In genomic region chr9:35420805-35421719, GRCm38 (mm10) we compare ENCODE assay signal across 8 mouse cellular contexts. TPM values are rescaled to one million over a fixed set of nuclear protein-coding genes. Genes with fewer than 3 reads are reported as not detected.
DNase-seq lines count a peak whose midpoint lies in the region; ATAC-seq and TF ChIP-seq lines count a peak whose summit lies in the region.

Gene Cdon (plus strand): TSS chr9:35421128.

- peaks cover 15% of the 10 kb centered on the region for H3K4me1 ChIP-seq in G1E (ENCODE audit: insufficient read depth, low read depth, low read length)
- peaks cover 34% of the 10 kb centered on the region for H3K4me1 ChIP-seq in forebrain, embryonic 15.5 days
- no peaks in the 10 kb centered on the region for H3K4me1 ChIP-seq in liver, postnatal 0 days (ENCODE audit: insufficient read depth)
- peaks cover 32% of the 10 kb centered on the region for H3K4me1 ChIP-seq in neural tube, embryonic 15.5 days

- peak within 1 kb of the TSS; percentile 99 for H3K9ac ChIP-seq in forebrain, embryonic 15.5 days (replicated peaks)
- peak within 1 kb of the TSS; percentile 83 for H3K9ac ChIP-seq in liver, postnatal 0 days (replicated peaks)
- peak within 1 kb of the TSS; percentile 94 for H3K9ac ChIP-seq in neural tube, embryonic 15.5 days (replicated peaks)

- no peaks in the 10 kb centered on the region for H3K36me3 ChIP-seq in G1E (replicated peaks)
- H3K36me3 ChIP-seq in forebrain, embryonic 15.5 days: no peaks in the 10 kb centered on the region
- no peaks in the 10 kb centered on the region for H3K36me3 ChIP-seq in liver, postnatal 0 days (replicated peaks; ENCODE audit: insufficient read depth, low read length)
- no peaks in the 10 kb centered on the region for H3K36me3 ChIP-seq in neural tube, embryonic 15.5 days

- no peak for TF ChIP-seq CTCF in G1E (IDR thresholded peaks at IDR 0.05; ENCODE audit: low read depth, low read length)
- TF ChIP-seq CTCF in liver, postnatal 0 days (IDR thresholded peaks at IDR 0.05; ENCODE audit: low read depth): no peak

- H3K27ac ChIP-seq in forebrain, embryonic 15.5 days (replicated peaks): peak within 1 kb of the TSS; percentile 97
- peak within 1 kb of the TSS; percentile 52 for H3K27ac ChIP-seq in liver, postnatal 0 days (ENCODE audit: low read depth)
- H3K27ac ChIP-seq in neural tube, embryonic 15.5 days (replicated peaks): peak within 1 kb of the TSS; percentile 96

- intact Hi-C loops in heart, postnatal 14 days (cut with DNase I): loop anchor here (2.0 to 5.0 kb wide), 2 partner anchors 104 to 139 kb away; no protein-coding TSS in a partner anchor

- peak within 1 kb of the TSS; percentile 78 for H3K4me3 ChIP-seq in G1E (ENCODE audit: low read depth, low read length)
- H3K4me3 ChIP-seq in forebrain, embryonic 15.5 days: peak within 1 kb of the TSS; percentile 99
- H3K4me3 ChIP-seq in liver, postnatal 0 days (ENCODE audit: low read depth, low read length): peak within 1 kb of the TSS; percentile 88
- peak within 1 kb of the TSS; percentile 83 for H3K4me3 ChIP-seq in neural tube, embryonic 15.5 days (replicated peaks)

- peak; percentile 79 for ATAC-seq in G1E (ENCODE audit: extremely low read depth, insufficient number of reproducible peaks, low FRiP score, poor library complexity, severe bottlenecking)
- peak; percentile 92 for ATAC-seq in forebrain, embryonic 15.5 days (replicated peaks)
- ATAC-seq in liver, postnatal 0 days: peak; percentile 99
- ATAC-seq in neural tube, embryonic 15.5 days (ENCODE audit: low FRiP score): peak; percentile 93

- TF ChIP-seq EP300 in liver, postnatal 0 days (IDR thresholded peaks at IDR 0.05; ENCODE audit: low read depth): no peak

- WGBS in forebrain, embryonic 15.5 days: under 1% methylated on average over 91 of the region's 97 CpGs
- under 1% methylated on average over 61 of the region's 97 CpGs for WGBS in liver, postnatal 0 days (ENCODE audit: insufficient replicate concordance)
- WGBS in neural tube, embryonic 15.5 days: under 1% methylated on average over 56 of the region's 97 CpGs

- H3K4me2 ChIP-seq in forebrain, embryonic 15.5 days (replicated peaks): peak within 1 kb of the TSS; percentile 55
- peak within 1 kb of the TSS; percentile 96 for H3K4me2 ChIP-seq in liver, postnatal 0 days (ENCODE audit: low read depth, low read length)
- peak within 1 kb of the TSS; percentile 77 for H3K4me2 ChIP-seq in neural tube, embryonic 15.5 days

- DNase-seq in G1E (ENCODE audit: low spot score): peak; percentile 95
- DNase-seq in cerebellum, adult 11 months: peak; percentile 88
- peak; percentile 94 to 98 for DNase-seq in heart, postnatal 14 days
- DNase-seq in layer of hippocampus, adult 11-12 months (ENCODE audit: low spot score): peak; percentile 82
- DNase-seq in liver, postnatal 0 days: peak; percentile 89
- DNase-seq in testis, postnatal 14 days (ENCODE audit: low spot score): peak; percentile 88

- H3K27me3 ChIP-seq in G1E (ENCODE audit: insufficient read depth, low read length): peaks cover 31% of the 10 kb centered on the region
- H3K27me3 ChIP-seq in forebrain, embryonic 15.5 days: no peaks in the 10 kb centered on the region
- H3K27me3 ChIP-seq in liver, postnatal 0 days (ENCODE audit: insufficient read depth, low read length): peaks cover 7% of the 10 kb centered on the region
- peaks cover 26% of the 10 kb centered on the region; the same call in 1 of the 2 replicates for H3K27me3 ChIP-seq in neural tube, embryonic 15.5 days (replicated peaks)

- H3K9me3 ChIP-seq in G1E (replicated peaks): no peaks in the 10 kb centered on the region
- H3K9me3 ChIP-seq in forebrain, embryonic 15.5 days: no peaks in the 10 kb centered on the region
- no peaks in the 10 kb centered on the region for H3K9me3 ChIP-seq in liver, postnatal 0 days (ENCODE audit: low read length)
- no peaks in the 10 kb centered on the region for H3K9me3 ChIP-seq in neural tube, embryonic 15.5 days (replicated peaks)

RNA-seq across cellular contexts. Expression of gene Cdon, which starts in this region (rescaled TPM):
- total RNA-seq in G1E (2014; fragmentation: Nextera tagmentation) (0.19 TPM in 1 of 2 replicates, not detected in the other), G1E (2017) (0.52 and 0.93 TPM in 2 replicates)
- 0.01 and 0.03 TPM in 2 replicates for polyA plus RNA-seq in G1E (2012)
- polyA plus RNA-seq in forebrain, embryonic 15.5 days (2015; fragmentation: Nextera tagmentation; extraction: Ambion mirVana): 15.0 and 18.2 TPM in 2 replicates
- total RNA-seq in heart, postnatal 14 days (2021): 10 to 100 TPM; 16.9 to 18.6 TPM
- polyA plus RNA-seq in liver, postnatal 0 days (2015; fragmentation: Nextera tagmentation; extraction: Ambion mirVana): 0.18 and 0.38 TPM in 2 replicates
- polyA plus RNA-seq in neural tube, embryonic 15.5 days (2015; fragmentation: Nextera tagmentation; extraction: Ambion mirVana): 3.3 and 3.6 TPM in 2 replicates

Comparison
In these comparisons a context has a peak if more than half of its experiments do, and no peak if none do; other contexts are left out.
1. Peak in every context shown above with its lines: DNase-seq, ATAC-seq, H3K4me3 ChIP-seq and H3K27ac ChIP-seq.
2. RNA of gene Cdon (total RNA-seq): 16.9 to 18.6 TPM in heart, postnatal 14 days; 0.19 to 0.93 TPM in G1E; every median in the first group is over 4 times any median in the second.
3. Peak in DNase-seq, ATAC-seq and H3K4me3 ChIP-seq in G1E; RNA of the gene not detected or under 1 TPM.
4. Peak in DNase-seq, ATAC-seq, H3K4me3 ChIP-seq, H3K27ac ChIP-seq, H3K9ac ChIP-seq and H3K4me2 ChIP-seq in liver, postnatal 0 days; RNA of the gene not detected or under 1 TPM.